Mouse (Mus musculus) forebrain, embryonic 11.5 days (tissue): ENCODE results near the gene Jsrp1. TPM values are rescaled to one million over a fixed set of nuclear protein-coding genes. Genes with fewer than 3 reads are reported as not detected.

Experiments used
- ATAC-seq: fragments of 200-750 bp; cut with Nextera tagmentation; replicated peaks from 2 replicates; pipeline ENCODE4 v1.8.0; 2017; ENCODE audit warnings: moderate TSS enrichment; ENCODE audit not compliant: low FRiP score
- DNase-seq: peaks from one replicate; pipeline ENCODE4 v3.0.0-alpha.2; 2017; ENCODE audit warnings: low spot score
- H3K27ac ChIP-seq: fragments of 300-500 bp; sonication (generic); 2 replicates; pipeline ENCODE4 v1.5.1; 2014; ENCODE audit warnings: low read depth, low read length
- H3K27me3 ChIP-seq: fragments of 300-500 bp; sonication (generic); 2 replicates; pipeline ENCODE4 v1.6.1; 2014; ENCODE audit warnings: mild to moderate bottlenecking, low read length, mixed read lengths; ENCODE audit not compliant: control insufficient read depth, insufficient read depth
- H3K36me3 ChIP-seq: fragments of 300-500 bp; sonication (generic); 2 replicates; pipeline ENCODE4 v1.6.1; 2014; ENCODE audit warnings: mild to moderate bottlenecking, low read length, moderate library complexity, mixed read lengths; ENCODE audit not compliant: control insufficient read depth, insufficient read depth
- H3K4me1 ChIP-seq: fragments of 300-500 bp; sonication (generic); replicated peaks from 2 replicates; pipeline ENCODE4 v1.6.1; 2014; ENCODE audit warnings: low read length, mixed read lengths; ENCODE audit not compliant: control insufficient read depth, insufficient read depth
- H3K4me2 ChIP-seq: fragments of 300-500 bp; sonication (generic); 2 replicates; pipeline ENCODE4 v1.6.1; 2014; ENCODE audit warnings: low read depth, mild to moderate bottlenecking, low read length, moderate library complexity, mixed read lengths; ENCODE audit not compliant: severe bottlenecking
- H3K4me3 ChIP-seq: fragments of 300-500 bp; sonication (generic); 2 replicates; pipeline ENCODE4 v1.5.1; 2014; ENCODE audit warnings: low read depth, low read length
- H3K9ac ChIP-seq: fragments of 300-500 bp; sonication (generic); 2 replicates; pipeline ENCODE4 v1.6.1; 2014; ENCODE audit warnings: low read length
- H3K9me3 ChIP-seq: fragments of 300-500 bp; sonication (generic); 2 replicates; pipeline ENCODE4 v1.6.1; 2016; ENCODE audit warnings: low read length, mixed read lengths; ENCODE audit not compliant: control insufficient read depth
- WGBS: fragments of 180-500 bp; shearing (Covaris S2); extraction: QIAGEN DNeasy Blood & Tissue Kit; methylation state at CpG from one replicate; pipeline ENCODE4 v1.1.7; 2014; 5-methylcytosine and 5-hydroxymethylcytosine counted together
- polyA plus RNA-seq: library from polyadenylated mRNA; unstranded; fragments of >200 nt; fragmentation: Nextera tagmentation; extraction: Ambion mirVana; gene quantifications from 2 replicates; pipeline ENCODE4 v1.2.1, GENCODE M21; 2014

The Jsrp1 gene
- polyA plus RNA-seq: 0.47 and 0.59 TPM in 2 replicates

GRCm38 (mm10) chr10:80813366-80813765, at the start of gene Jsrp1:
Jsrp1 (minus strand) TSS chr10:80813498.
- no peak for DNase-seq
- Histone ChIP-seq H3K4me1 (peaks cover 9% of the 10 kb centered on the region; the same call in 1 of the 2 replicates), H3K27ac (no peak within 1 kb of the TSS), H3K36me3 (no peaks in the 10 kb centered on the region), H3K9ac (no peak within 1 kb of the TSS), H3K4me2 (no peak within 1 kb of the TSS), H3K27me3 (peaks cover 18% of the 10 kb centered on the region), H3K9me3 (no peaks in the 10 kb centered on the region), H3K4me3 (no peak within 1 kb of the TSS)
- 84% methylated on average over 4 of the region's 4 CpGs for WGBS
- ATAC-seq: no peak

GRCm38 (mm10) chr10:80862305-80862704, 49.0 kb upstream of the Jsrp1 start:
- H3K4me2 ChIP-seq: no peak overlapping the region
- H3K36me3 ChIP-seq: no peaks in the 10 kb centered on the region; the same call in 1 of the 2 replicates
- no peaks in the 10 kb centered on the region for H3K27me3 ChIP-seq
- WGBS: 95% methylated on average over 5 of the region's 5 CpGs
- H3K4me3 ChIP-seq: no peak overlapping the region
- H3K4me1 ChIP-seq: peaks cover 3% of the 10 kb centered on the region; the same call in 1 of the 2 replicates
- no peak for ATAC-seq
- H3K27ac ChIP-seq: no peak overlapping the region
- no peaks in the 10 kb centered on the region for H3K9me3 ChIP-seq
- H3K9ac ChIP-seq: no peak overlapping the region
- no peak for DNase-seq

- Histone ChIP-seq H3K4me2 (no peak overlapping the region), H3K36me3 (no peaks in the 10 kb centered on the region; the same call in 1 of the 2 replicates), H3K4me3 (no peak overlapping the region), H3K4me1 (peaks cover 21% of the 10 kb centered on the region; the same call in 1 of the 2 replicates), H3K27ac (0 out of 2 replicates have a peak overlapping the region, but pooled peaks have one; percentile 31), H3K9ac (no peak overlapping the region), H3K9me3 (no peaks in the 10 kb centered on the region), H3K27me3 (no peaks in the 10 kb centered on the region)
- ATAC-seq: no peak
- 87% methylated on average over 7 of the region's 7 CpGs for WGBS
- no peak for DNase-seq
Observed at GRCm38 (mm10) chr10:80858350-80858935, 45.1 kb upstream of the Jsrp1 start.

- Histone ChIP-seq H3K4me2 (peak overlapping the region; percentile 15; the same call in 1 of the 2 replicates), H3K9ac (peak overlapping the region; percentile 37), H3K27ac (no peak overlapping the region), H3K4me1 (peaks cover 23% of the 10 kb centered on the region; the same call in 1 of the 2 replicates), H3K9me3 (no peaks in the 10 kb centered on the region), H3K27me3 (no peaks in the 10 kb centered on the region), H3K36me3 (no peaks in the 10 kb centered on the region; the same call in 1 of the 2 replicates), H3K4me3 (no peak overlapping the region)
- WGBS: 63% methylated on average over 3 of the region's 3 CpGs
- DNase-seq: no peak
- no peak for ATAC-seq
Observed at GRCm38 (mm10) chr10:80857848-80858247, 44.5 kb upstream of the Jsrp1 start.

- Histone ChIP-seq H3K36me3 (no peaks in the 10 kb centered on the region; the same call in 1 of the 2 replicates), H3K4me3 (no peak overlapping the region), H3K4me2 (peak overlapping the region; percentile 15; the same call in 1 of the 2 replicates), H3K9me3 (no peaks in the 10 kb centered on the region), H3K4me1 (peaks cover 23% of the 10 kb centered on the region; the same call in 1 of the 2 replicates), H3K9ac (peak overlapping the region; percentile 37), H3K27me3 (no peaks in the 10 kb centered on the region), H3K27ac (no peak overlapping the region)
- WGBS: 47% methylated on average over 8 of the region's 8 CpGs
- DNase-seq (no peak), ATAC-seq (no peak)
Observed at GRCm38 (mm10) chr10:80857386-80857785, 44.1 kb upstream of the Jsrp1 start.

GRCm38 (mm10) chr10:80856908-80857307, 43.6 kb upstream of the Jsrp1 start:
- no peak for ATAC-seq
- Histone ChIP-seq H3K9ac (peak overlapping the region; percentile 20; the same call in 1 of the 2 replicates), H3K27ac (no peak overlapping the region)

GRCm38 (mm10) chr10:80856267-80856666, 43.0 kb upstream of the Jsrp1 start:
- H3K9me3 ChIP-seq: no peaks in the 10 kb centered on the region
- peaks cover 23% of the 10 kb centered on the region; the same call in 1 of the 2 replicates for H3K4me1 ChIP-seq
- no peak for DNase-seq
- no peaks in the 10 kb centered on the region for H3K27me3 ChIP-seq
- WGBS: 70% methylated on average over 3 of the region's 3 CpGs
- peak overlapping the region; percentile 91 for H3K4me3 ChIP-seq
- peak overlapping the region; percentile 99 for H3K4me2 ChIP-seq
- H3K9ac ChIP-seq: peak overlapping the region; percentile 85
- no peak overlapping the region for H3K27ac ChIP-seq
- no peaks in the 10 kb centered on the region for H3K36me3 ChIP-seq
- no peak for ATAC-seq

More at GRCm38 (mm10) chr10:80856908-80857307, 43.6 kb upstream of the Jsrp1 start:
- Histone ChIP-seq H3K4me2 (no peak overlapping the region), H3K27me3 (no peaks in the 10 kb centered on the region), H3K4me1 (peaks cover 23% of the 10 kb centered on the region; the same call in 1 of the 2 replicates), H3K9me3 (no peaks in the 10 kb centered on the region), H3K36me3 (no peaks in the 10 kb centered on the region), H3K4me3 (no peak overlapping the region)
- WGBS: 84% methylated on average over 5 of the region's 5 CpGs
- no peak for DNase-seq

- H3K9me3 ChIP-seq: no peaks in the 10 kb centered on the region
- WGBS: 24% methylated on average over 11 of the region's 11 CpGs
- H3K4me3 ChIP-seq: peak overlapping the region; percentile 91
- DNase-seq (no peak), ATAC-seq (no peak)
- H3K27ac ChIP-seq: no peak overlapping the region
- H3K36me3 ChIP-seq: no peaks in the 10 kb centered on the region
- peak overlapping the region; percentile 99 for H3K4me2 ChIP-seq
- H3K4me1 ChIP-seq: peaks cover 23% of the 10 kb centered on the region; the same call in 1 of the 2 replicates
- H3K27me3 ChIP-seq: no peaks in the 10 kb centered on the region
- H3K9ac ChIP-seq: peak overlapping the region; percentile 85
Observed at GRCm38 (mm10) chr10:80855749-80856073, 42.4 kb upstream of the Jsrp1 start.
